Mouse (Mus musculus) telencephalon, adult 2 months (tissue): Measurements from ENCODE around the gene Tysnd1.

Source experiments
- DNase-seq: peaks from one replicate; pipeline ENCODE4 v3.0.0-alpha.2; 2011; ENCODE audit warnings: low read depth, low spot score

The Tysnd1 gene

DNA sequence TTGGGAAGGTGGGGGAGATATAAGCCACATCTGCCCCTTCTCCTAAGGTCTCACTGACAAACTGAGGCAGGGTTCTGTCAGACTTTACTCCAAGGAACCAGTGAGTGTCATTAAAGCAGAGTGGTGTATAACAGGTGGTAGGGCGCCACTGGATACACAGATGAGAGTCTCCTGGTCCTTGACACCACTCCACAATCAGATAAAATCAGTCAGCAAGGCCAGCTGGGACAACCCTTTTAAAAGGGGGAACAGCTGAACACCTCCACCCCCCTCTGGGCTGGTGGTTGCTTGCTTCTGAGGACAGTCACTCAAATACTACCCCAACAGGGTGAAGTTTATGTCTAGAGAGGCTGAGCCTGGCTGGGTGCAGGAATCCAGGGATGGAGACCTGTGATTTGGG lies 42.2 kb downstream of the Tysnd1 start:
- DNase-seq = no peak

DNA sequence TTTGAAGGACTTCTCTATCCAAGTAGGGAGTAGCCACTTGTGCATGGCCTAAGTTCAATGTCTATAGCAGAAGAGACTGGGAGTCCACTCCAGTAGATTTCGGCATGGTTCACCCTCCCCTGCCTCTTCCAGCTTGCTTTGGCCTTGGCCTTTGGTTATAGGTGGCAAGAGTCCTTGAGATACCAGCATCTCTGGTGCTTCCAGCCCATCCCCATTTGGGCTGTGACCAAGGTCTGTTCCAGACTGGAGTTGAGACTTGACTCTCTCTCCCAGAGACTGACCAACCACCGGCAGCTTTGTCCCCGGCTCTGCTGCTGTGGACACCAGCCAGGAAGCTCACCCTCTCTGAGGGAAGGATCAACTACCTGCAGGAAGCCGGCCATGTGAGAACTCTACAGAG lies 42.8 kb downstream of the Tysnd1 start:
- no peak for DNase-seq

DNA sequence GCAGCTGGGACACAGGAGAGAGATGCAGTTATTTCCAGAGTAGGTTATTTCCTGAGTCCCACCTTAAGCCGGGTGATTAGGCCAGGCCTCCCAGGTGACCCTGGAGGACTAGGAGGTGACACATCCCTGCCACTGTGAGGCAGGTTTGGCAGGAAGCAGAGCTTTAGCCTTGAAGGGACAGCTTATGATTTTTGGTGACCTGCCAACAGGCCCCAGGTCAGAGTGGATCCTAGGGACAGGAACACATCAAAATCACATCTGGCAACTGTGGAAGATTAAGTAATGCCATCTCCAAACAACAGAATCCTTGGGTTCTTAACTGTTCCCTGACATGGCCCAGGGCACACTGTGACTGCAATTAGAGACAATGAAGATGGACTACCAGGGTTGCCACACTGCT lies 46.0 kb downstream of the Tysnd1 start:
- no peak for DNase-seq

DNA sequence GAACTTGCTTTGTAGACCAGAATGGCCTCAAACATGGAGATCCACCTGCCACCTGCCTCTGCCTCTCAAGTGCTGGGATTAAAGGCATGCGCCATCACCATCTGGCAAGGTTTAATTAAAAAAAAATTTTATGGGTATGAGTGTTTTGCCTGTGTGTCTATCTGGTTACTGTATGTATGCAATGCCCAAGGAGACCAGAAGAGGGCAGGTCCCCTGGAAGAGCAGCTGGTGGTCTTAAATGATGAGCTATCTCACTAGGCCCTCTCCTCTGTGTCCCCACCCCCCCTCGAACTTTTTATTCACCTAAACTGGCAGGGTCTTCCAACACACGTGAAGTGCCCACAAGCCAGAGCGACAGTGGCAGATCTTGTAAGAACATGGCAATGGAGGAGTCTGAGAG lies 46.6 kb downstream of the Tysnd1 start:
- DNase-seq = no peak

DNA sequence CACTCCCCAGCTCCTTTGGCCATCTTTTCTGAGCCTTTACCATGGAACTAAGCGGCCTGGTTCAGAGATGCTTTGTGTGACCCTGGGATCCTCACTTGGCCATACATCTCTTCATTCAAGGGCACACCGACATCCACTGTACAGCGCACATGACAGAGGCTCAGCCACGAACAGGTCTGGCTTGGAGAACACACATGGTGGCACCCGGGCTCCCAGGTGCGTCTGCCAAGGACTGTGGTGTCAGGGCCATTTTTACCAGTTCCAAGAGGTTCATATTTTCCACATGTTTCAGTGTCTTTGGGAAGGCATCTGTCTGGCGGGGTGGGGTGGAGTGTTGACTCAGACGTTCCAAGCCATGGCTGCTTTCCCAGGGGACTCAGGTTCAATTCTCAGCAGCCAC lies 47.0 kb downstream of the Tysnd1 start:
- DNase-seq = no peak

DNA sequence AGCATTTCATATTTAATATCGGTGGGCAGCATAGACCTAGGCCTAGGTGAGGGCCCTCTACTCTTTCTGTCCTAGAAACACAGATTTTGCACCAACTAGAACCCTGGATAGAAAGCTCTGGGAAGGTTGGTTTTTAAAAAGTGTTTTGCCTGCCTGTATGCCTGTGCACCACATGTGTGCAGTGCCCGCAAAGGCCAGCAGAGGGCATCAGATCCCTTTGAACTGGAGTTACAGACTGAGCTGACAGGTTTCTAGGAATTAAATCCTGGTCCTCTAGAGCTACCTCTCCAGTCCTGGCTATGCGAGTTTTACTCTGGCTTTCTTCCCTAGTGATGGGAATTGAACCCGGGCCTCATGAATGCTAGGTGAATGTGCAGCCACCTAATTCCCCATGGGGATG lies 49.8 kb downstream of the Tysnd1 start:
- DNase-seq = no peak

DNA sequence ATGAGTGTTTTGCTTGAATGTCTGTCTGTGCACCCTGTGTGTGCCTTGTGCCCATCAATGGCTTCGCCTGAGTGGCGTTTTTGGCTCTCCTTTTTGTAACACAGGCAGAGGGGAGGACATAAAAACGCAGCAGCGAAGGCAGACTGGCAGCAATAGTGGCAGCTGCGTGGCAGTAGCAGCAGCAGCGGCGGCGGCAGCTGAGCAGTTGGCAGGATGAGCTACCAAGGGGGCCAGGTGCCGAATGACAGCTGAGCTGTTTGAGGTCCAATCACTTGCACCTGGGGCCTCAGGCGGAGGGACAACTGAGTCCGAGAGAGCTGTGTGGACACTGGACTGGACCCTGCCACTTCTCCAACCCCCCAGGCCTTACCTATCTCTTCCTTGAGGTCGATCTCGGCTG lies 52.0 kb downstream of the Tysnd1 start:
- DNase-seq = no peak

DNA sequence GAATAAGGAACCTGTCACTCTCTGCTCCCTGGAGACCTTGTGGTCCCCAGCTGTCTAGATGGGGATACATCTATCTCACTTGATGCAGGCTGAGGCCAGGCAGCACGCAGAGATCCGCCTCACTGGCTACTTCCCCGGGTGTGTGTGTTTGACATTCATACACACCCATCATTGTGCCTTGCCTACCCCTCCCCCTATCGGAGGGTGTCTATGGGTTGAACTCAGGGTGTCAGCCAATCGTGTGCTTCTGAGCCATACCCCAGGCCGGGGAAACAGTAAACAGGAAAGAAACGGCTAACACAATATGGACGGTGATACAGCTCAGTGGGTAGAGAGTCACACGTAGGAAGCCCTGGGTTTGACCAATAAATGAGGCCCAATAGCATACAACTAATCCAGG lies 54.7 kb downstream of the Tysnd1 start:
- no peak for DNase-seq

DNA sequence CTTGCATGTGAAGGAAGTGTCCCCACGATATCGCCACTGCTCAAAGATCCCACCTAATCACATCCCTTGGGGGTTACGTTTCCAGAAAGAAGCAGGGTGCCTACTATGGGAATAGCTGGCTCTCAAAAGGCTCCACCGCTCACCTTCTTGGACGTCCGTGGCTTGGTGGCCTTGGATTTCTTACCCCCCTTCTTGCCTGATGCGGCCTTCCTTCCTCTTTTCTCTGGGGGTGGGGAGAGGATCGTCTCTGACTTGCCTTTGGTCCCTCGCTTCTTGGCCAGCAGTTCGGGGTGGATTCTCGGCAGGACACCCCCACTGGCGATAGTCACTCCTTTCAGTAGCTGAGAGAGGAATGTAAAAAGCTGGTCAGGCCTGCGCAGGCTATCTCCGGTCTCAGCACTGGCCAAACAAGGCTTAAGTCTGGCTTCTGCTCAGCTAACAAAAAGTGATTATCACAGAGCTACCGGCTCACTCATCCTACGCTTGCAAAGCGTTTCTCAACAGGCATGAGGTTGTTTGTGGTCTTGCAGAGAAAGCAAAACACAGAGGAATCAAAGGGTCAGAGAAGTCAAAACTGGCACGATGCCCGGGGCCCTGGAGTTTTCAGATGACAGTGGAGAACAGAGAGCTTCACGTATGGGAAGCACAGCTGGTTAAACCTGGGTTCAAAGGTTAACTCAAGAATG lies 56.4 kb downstream of the Tysnd1 start:
- no peak for DNase-seq
